Mouse (Mus musculus) lung, embryonic 16.5 days (tissue): ENCODE measurements around the gene Pla2g1b. TPM values are rescaled to one million over a fixed set of nuclear protein-coding genes. Genes with fewer than 3 reads are reported as not detected.
A peak's percentile ranks its signal among the peaks of the same experiment; 100 is the strongest.
"Not testable (repeated sequence)": the region's sequence is repeated elsewhere in the genome, so short reads cannot be mapped to it uniquely, and the experiment has no call there.

Experiments used
- ATAC-seq: fragments of 200-750 bp; cut with Nextera tagmentation; 2 replicates; pipeline ENCODE4 v1.8.0; 2017; ENCODE audit warnings: low read depth, mild to moderate bottlenecking, moderate library complexity
- H3K27ac ChIP-seq: fragments of 300-500 bp; sonication (generic); 2 replicates; pipeline ENCODE4 v1.5.1; 2014; ENCODE audit warnings: mild to moderate bottlenecking, control low read depth, low read length
- H3K27me3 ChIP-seq: fragments of 300-500 bp; sonication (generic); 2 replicates; pipeline ENCODE4 v1.6.1; 2014; ENCODE audit warnings: low read depth, low read length, mixed read lengths; ENCODE audit not compliant: control insufficient read depth, insufficient read depth
- H3K36me3 ChIP-seq: fragments of 300-500 bp; sonication (generic); 2 replicates; pipeline ENCODE4 v1.6.1; 2014; ENCODE audit warnings: low read length; ENCODE audit not compliant: control insufficient read depth, insufficient read depth
- H3K4me1 ChIP-seq: fragments of 300-500 bp; sonication (generic); replicated peaks from 2 replicates; pipeline ENCODE4 v1.6.1; 2014; ENCODE audit warnings: low read length, mixed read lengths; ENCODE audit not compliant: control insufficient read depth, insufficient read depth
- H3K4me2 ChIP-seq: fragments of 300-500 bp; sonication (generic); 2 replicates; pipeline ENCODE4 v1.6.1; 2014; ENCODE audit warnings: low read depth, low read length, control low read depth
- H3K4me3 ChIP-seq: fragments of 300-500 bp; sonication (generic); 2 replicates; pipeline ENCODE4 v1.5.1; 2014; ENCODE audit warnings: mild to moderate bottlenecking, low read length, control low read depth
- H3K9ac ChIP-seq: fragments of 300-500 bp; sonication (generic); 2 replicates; pipeline ENCODE4 v1.6.1; 2014; ENCODE audit warnings: low read length, control low read depth
- H3K9me3 ChIP-seq: fragments of 300-500 bp; sonication (generic); 2 replicates; pipeline ENCODE4 v1.6.1; 2016; ENCODE audit warnings: low read length; ENCODE audit not compliant: control insufficient read depth
- WGBS: fragments of 180-500 bp; shearing (Covaris S2); extraction: QIAGEN DNeasy Blood & Tissue Kit; methylation state at CpG from one replicate; pipeline ENCODE4 v1.1.7; 2014; 5-methylcytosine and 5-hydroxymethylcytosine counted together
- polyA plus RNA-seq: library from polyadenylated mRNA; unstranded; fragments of >200 nt; fragmentation: Nextera tagmentation; extraction: Ambion mirVana; gene quantifications from 2 replicates; pipeline ENCODE4 v1.2.1, GENCODE M21; 2015

Gene Pla2g1b
- polyA plus RNA-seq, 1 experiment from 2014 or later = 9.8 TPM

DNA sequence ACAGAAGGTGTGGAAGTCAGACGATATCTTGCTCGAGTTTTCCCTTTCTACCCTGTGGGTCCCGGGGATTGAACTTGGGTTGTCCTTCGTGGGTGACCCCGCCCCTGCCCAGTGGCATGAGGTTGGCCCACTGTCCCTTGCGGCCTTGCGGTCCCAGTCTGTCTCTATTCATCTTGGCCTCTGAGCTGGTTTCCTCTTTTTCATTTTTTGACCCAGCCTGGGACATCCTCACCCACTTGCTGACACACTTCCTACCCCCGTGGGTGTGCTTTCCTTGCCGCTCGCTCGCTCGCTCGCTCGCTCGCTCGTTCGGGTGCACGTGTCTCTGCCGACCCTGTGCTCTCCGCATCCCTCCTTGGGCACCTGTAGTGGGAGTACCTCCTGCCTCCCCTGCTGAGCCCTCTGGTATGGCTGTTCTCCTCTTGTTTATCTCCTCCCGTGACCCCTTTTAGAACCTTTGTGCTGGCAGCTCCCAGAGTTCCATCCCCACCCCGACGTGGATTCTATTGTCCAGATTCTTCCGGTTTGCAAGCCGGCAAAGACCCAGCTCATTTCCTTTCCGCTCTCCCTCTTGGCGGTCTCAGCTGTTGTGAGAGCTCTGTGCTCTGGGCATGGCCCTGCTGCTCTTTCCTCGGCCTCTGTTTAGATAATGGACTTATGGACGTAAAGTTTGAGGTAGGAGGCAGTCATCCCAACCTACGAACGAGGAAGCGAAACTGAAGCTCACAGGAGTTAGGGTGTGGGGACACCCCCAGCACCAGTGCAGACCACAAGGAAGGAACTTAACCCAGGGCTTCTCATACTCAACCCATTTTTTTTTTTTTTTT is 50.2 kb downstream of the Pla2g1b start:
- 62% methylated on average over 32 of the region's 32 CpGs for WGBS
- Histone ChIP-seq H3K4me2 (peak overlapping the region; percentile 60; the same call in 1 of the 2 replicates), H3K27ac (peak overlapping the region; percentile 99), H3K27me3 (no peaks in the 10 kb centered on the region), H3K4me1 (peaks cover 34% of the 10 kb centered on the region), H3K9me3 (no peaks in the 10 kb centered on the region), H3K4me3 (no peak overlapping the region), H3K36me3 (no peaks in the 10 kb centered on the region; the same call in 1 of the 2 replicates), H3K9ac (no peak overlapping the region)
- ATAC-seq = peak; percentile 47

DNA sequence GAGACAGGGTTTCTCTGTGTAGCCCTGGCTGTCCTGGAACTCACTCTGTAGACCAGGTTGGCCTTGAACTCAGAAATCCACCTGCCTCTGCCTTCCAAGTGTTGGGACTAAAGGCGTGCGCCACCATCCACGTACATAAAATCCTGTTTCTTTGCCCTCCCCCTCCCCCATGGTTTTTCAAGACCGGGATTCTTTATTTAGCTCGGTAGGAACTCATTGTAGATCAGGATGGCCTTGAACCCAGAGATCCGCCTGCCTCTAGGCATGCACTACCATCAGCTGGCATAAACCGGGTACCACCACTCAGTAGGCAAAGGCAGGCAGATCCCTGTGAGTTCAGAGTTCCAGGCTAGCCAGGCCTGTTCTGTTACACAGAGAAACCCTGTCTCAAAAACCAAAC is 50.8 kb downstream of the Pla2g1b start:
- H3K9me3 ChIP-seq = no peaks in the 10 kb centered on the region
- H3K27ac ChIP-seq = peak overlapping the region; percentile 99
- H3K4me1 ChIP-seq = peaks cover 40% of the 10 kb centered on the region
- no peaks in the 10 kb centered on the region for H3K27me3 ChIP-seq
- 80% methylated on average over 7 of the region's 7 CpGs for WGBS
- H3K9ac ChIP-seq = no peak overlapping the region
- ATAC-seq = no peak
- H3K36me3 ChIP-seq = no peaks in the 10 kb centered on the region; the same call in 1 of the 2 replicates
- H3K4me2 ChIP-seq = 0 out of 2 replicates have a peak overlapping the region, but pooled peaks have one; percentile 4
- H3K4me3 ChIP-seq = no peak overlapping the region

DNA sequence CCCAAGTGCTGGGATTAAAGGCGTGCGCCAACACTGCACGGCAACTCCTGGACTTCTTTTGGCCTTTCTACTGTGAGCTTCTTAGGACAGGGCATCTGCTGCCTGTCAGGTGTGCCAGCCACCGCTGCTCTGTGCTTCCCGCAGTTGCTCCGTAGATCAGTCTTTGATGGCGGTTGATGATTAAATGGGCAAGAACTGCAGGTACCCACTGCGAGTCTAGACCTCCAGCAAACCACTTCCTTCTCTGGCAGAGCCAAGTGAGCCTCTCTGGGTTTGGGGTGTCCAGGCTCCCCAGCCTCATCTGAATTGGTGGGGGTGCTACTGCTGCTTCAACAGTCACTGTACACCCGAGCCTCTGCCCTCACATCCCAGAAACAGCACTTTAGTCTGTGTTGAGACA is 51.4 kb downstream of the Pla2g1b start:
- H3K9me3 ChIP-seq = no peaks in the 10 kb centered on the region
- H3K9ac ChIP-seq = no peak overlapping the region
- H3K4me3 ChIP-seq = no peak overlapping the region
- no peak overlapping the region for H3K4me2 ChIP-seq
- ATAC-seq = no peak
- H3K36me3 ChIP-seq = no peaks in the 10 kb centered on the region; the same call in 1 of the 2 replicates
- H3K27ac ChIP-seq = peak overlapping the region; percentile 99; the same call in 1 of the 2 replicates
- 85% methylated on average over 9 of the region's 9 CpGs for WGBS
- peaks cover 46% of the 10 kb centered on the region for H3K4me1 ChIP-seq
- no peaks in the 10 kb centered on the region for H3K27me3 ChIP-seq

DNA sequence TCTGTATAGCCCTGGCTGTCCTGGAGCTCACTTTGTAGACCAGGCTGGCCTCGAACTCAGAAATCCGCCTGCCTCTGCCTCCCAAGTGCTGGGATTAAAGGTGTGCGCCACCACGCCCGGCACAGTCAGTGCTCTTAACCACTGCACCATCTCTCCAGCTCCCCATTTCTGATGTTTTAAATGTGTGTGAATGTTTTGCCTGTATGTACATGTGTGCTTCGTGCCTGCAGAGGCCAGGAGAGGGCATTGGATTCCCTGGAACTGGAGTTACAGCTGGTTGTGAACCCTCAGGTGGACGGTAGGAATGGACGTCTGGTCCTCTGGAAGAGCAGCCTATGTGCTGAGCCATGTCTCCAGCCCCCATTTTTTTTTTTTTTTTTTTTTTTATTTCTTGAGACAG is 52.2 kb downstream of the Pla2g1b start:
- not testable (repeated sequence) for H3K27ac ChIP-seq, H3K4me2 ChIP-seq, H3K27me3 ChIP-seq, H3K36me3 ChIP-seq, H3K9me3 ChIP-seq, H3K4me3 ChIP-seq, ATAC-seq, H3K9ac ChIP-seq
- peaks cover 53% of the 10 kb centered on the region for H3K4me1 ChIP-seq
- WGBS = 94% methylated on average over 7 of the region's 8 CpGs

DNA sequence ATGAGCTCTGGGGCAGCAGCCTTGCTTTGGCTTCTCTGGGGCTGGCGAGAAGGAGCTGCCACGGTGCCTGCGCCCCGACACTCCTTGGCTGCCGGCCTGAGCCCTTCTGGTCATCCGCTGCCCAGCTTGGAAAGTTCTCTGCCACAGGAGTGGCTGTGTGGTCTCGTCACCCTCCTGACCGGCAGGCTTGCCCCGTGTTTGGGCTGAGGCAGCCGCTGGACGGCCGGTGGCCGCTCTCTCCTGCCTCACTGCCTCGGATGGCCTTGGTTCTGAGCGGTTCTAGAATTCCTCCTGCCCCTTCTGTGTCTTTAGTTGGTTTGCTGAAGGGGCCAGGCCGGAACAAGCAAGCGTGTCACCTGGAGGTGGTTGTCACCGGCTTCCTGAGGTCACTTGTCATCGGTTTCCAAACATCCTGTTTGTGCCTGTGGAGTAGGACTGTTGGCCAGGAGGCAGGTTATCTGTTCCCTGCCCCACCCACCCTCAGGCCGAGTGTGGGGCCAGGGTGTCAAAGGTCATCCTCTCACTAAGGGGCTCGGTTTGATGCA is 54.3 kb downstream of the Pla2g1b start:
- no peaks in the 10 kb centered on the region; the same call in 1 of the 2 replicates for H3K36me3 ChIP-seq
- 0 out of 2 replicates have a peak, but pooled peaks have one; percentile 7 for ATAC-seq
- H3K9ac ChIP-seq = peak overlapping the region; percentile 29; the same call in 1 of the 2 replicates
- H3K9me3 ChIP-seq = no peaks in the 10 kb centered on the region
- no peaks in the 10 kb centered on the region for H3K27me3 ChIP-seq
- H3K4me1 ChIP-seq = peaks cover 56% of the 10 kb centered on the region
- H3K4me2 ChIP-seq = peak overlapping the region; percentile 28
- WGBS = 38% methylated on average over 21 of the region's 21 CpGs
- peak overlapping the region; percentile 77 for H3K27ac ChIP-seq
- no peak overlapping the region for H3K4me3 ChIP-seq

DNA sequence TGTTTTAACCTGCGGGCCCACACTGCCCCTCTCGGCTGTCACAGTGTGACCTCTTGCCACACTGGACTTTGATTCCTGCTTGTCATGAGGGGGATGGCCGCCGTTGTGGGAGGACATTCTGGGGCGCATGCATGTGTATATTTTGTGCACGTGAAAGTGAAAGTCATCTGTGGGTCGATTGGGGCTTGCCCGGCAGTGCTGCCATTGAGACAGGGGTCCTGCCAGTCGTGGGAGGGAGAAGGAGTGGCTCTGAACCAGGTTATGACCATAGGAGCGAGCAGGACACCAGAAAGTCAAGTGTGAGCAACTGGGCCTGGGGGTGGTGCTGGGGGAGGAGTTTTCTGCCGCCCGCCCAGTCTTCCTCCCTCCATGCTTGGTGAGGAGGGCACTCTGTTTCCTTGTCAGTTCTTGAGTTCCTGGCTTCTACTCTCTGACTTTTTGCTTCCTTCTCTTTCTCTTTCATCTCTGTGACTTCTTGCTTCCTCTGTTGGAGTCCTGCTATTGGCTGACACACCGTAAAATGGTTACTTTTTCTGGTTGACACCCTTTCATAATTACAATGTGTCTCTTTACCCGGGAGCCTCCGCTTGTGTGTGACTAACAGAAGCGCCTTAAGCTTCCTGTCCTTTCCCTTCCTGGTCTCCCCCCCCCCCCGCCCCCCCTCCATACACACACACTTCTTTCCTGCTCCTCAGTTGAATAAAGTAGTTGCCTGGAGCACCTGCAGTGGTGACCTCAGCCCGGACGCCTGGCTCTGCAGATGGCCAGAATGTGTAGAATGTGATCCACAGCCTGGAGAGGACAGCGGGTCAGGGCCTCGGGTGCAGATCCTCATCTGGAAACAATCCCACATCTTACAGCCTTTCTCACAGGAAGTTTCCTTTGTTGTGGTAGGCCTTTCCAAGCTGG is 55.7 kb downstream of the Pla2g1b start:
- 36% methylated on average over 21 of the region's 21 CpGs for WGBS

DNA sequence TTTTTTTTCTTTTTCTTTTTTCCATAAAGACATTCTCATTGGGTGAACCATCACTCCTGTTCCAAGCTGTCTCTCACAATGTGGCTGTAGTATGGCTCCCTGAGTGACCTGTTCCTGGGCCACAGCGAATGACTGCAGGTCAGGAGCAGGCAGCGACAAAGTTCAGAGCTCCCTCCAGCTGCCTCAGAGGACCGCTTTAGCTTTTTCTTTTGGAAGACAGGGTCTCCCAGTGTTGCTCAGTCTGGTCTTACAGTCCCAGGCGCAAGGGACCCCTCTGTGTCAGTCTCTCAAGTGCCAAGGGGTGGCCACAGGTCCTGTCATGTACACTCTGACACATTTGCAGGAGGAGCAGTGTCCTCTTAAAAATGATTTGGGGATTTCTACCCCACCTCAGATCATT is 56.5 kb downstream of the Pla2g1b start:
- Histone ChIP-seq H3K27me3 (no peaks in the 10 kb centered on the region), H3K9me3 (no peaks in the 10 kb centered on the region), H3K36me3 (no peaks in the 10 kb centered on the region; the same call in 1 of the 2 replicates), H3K9ac (0 out of 2 replicates have a peak overlapping the region, but pooled peaks have one; percentile 17), H3K27ac (peak overlapping the region; percentile 77), H3K4me2 (no peak overlapping the region), H3K4me3 (no peak overlapping the region), H3K4me1 (peaks cover 67% of the 10 kb centered on the region)
- no peak for ATAC-seq
- 80% methylated on average over 4 of the region's 4 CpGs for WGBS

More for the DNA sequence above, 55.7 kb downstream of the Pla2g1b start:
- ATAC-seq = peak; percentile 53
- Histone ChIP-seq H3K27ac (peak overlapping the region; percentile 77), H3K4me1 (peaks cover 67% of the 10 kb centered on the region), H3K4me3 (0 out of 2 replicates have a peak overlapping the region, but pooled peaks have one; percentile 12), H3K27me3 (no peaks in the 10 kb centered on the region), H3K9ac (peak overlapping the region; percentile 31; the same call in 1 of the 2 replicates), H3K36me3 (no peaks in the 10 kb centered on the region; the same call in 1 of the 2 replicates), H3K9me3 (no peaks in the 10 kb centered on the region), H3K4me2 (peak overlapping the region; percentile 39)

DNA sequence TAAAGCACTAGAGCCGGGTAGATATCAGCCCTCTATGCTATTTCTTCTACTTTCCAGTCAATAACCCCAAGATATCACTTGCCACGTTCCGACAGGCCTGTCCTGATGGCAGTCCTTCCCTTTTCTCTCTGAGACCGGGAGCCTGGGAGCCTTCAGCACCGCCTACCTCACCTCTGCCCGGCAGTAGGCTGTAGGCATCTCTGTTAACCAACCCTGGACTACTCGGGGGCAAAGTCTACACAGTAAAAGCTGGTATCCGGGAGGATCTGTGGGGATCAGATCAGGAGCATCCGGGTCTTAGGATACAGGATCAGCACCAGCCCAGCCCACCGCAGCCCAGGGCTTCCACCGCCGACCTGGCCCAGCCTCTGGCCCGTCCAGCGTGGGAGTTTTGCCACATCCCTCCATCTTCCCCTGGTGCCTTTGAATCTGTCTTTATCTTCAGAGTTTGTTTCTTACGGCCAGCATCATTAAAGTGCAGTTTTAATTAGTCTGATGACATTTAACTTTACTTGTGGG is 57.0 kb downstream of the Pla2g1b start:
- Histone ChIP-seq H3K27ac (peak overlapping the region; percentile 77), H3K9ac (0 out of 2 replicates have a peak overlapping the region, but pooled peaks have one; percentile 17), H3K4me3 (no peak overlapping the region), H3K9me3 (no peaks in the 10 kb centered on the region), H3K27me3 (no peaks in the 10 kb centered on the region), H3K4me2 (no peak overlapping the region), H3K36me3 (no peaks in the 10 kb centered on the region), H3K4me1 (peaks cover 67% of the 10 kb centered on the region)
- ATAC-seq = no peak
- WGBS = 65% methylated on average over 15 of the region's 15 CpGs
